Mouse (Mus musculus): Measurements from ENCODE around the gene Apoa2. TPM values are rescaled to one million over a fixed set of nuclear protein-coding genes. Genes with fewer than 3 reads are reported as not detected.
A peak's percentile ranks its signal among the peaks of the same experiment; 100 is the strongest.

Apoa2 gene
- 19.8 and 20.8 TPM in 2 replicates for polyA plus RNA-seq (2012; rRNA removed)

GRCm38 (mm10) chr1:171224857-171225256 is at the start of gene Apoa2:
TSS of gene Apoa2 (plus strand) at chr1:171225054.
- Histone ChIP-seq H3K4me3 (ENCODE audit: insufficient read depth, low read depth, low read length) (no peak within 1 kb of the TSS), H3K36me3 (ENCODE audit: control insufficient read depth, insufficient read depth, low read length) (no peaks in the 10 kb centered on the region), H3K4me1 (ENCODE audit: control insufficient read depth, insufficient read depth, low read length) (peaks cover 7% of the 10 kb centered on the region; the same call in 1 of the 2 replicates), H3K27me3 (replicated peaks; ENCODE audit: control insufficient read depth, insufficient read depth, low read length) (no peaks in the 10 kb centered on the region), H3K27ac (ENCODE audit: insufficient read depth, low read depth, low read length) (no peak within 1 kb of the TSS)
- WGBS = 74% methylated on average over 5 of the region's 5 CpGs
- no peak for DNase-seq
- TF ChIP-seq CTCF (conservative IDR thresholded peaks at IDR 0.05; ENCODE audit: insufficient read depth, insufficient read length, low read depth, low read length) = no peak
- no peak for TF ChIP-seq POLR2A (IDR thresholded peaks at IDR 0.05; ENCODE audit: low read depth, low read length)

GRCm38 (mm10) chr1:171179487-171180171 is 45.2 kb upstream of the Apoa2 start:
- Histone ChIP-seq H3K4me3 (ENCODE audit: insufficient read depth, low read depth, low read length) (no peak overlapping the region), H3K27ac (ENCODE audit: insufficient read depth, low read depth, low read length) (no peak overlapping the region), H3K36me3 (ENCODE audit: control insufficient read depth, insufficient read depth, low read length) (no peaks in the 10 kb centered on the region), H3K4me1 (ENCODE audit: control insufficient read depth, insufficient read depth, low read length) (no peaks in the 10 kb centered on the region; the same call in none of the 2 replicates), H3K27me3 (replicated peaks; ENCODE audit: control insufficient read depth, insufficient read depth, low read length) (no peaks in the 10 kb centered on the region)
- TF ChIP-seq POLR2A (IDR thresholded peaks at IDR 0.05; ENCODE audit: low read depth, low read length) (no peak), CTCF (conservative IDR thresholded peaks at IDR 0.05; ENCODE audit: insufficient read depth, insufficient read length, low read depth, low read length) (no peak)
- 65% methylated on average over 5 of the region's 5 CpGs for WGBS
- DNase-seq = peak; percentile 32

GRCm38 (mm10) chr1:171183025-171183424 is 41.8 kb upstream of the Apoa2 start:
- Histone ChIP-seq H3K27ac (ENCODE audit: insufficient read depth, low read depth, low read length) (no peak overlapping the region), H3K4me1 (ENCODE audit: control insufficient read depth, insufficient read depth, low read length) (no peaks in the 10 kb centered on the region; the same call in 1 of the 2 replicates), H3K4me3 (ENCODE audit: insufficient read depth, low read depth, low read length) (no peak overlapping the region), H3K27me3 (replicated peaks; ENCODE audit: control insufficient read depth, insufficient read depth, low read length) (no peaks in the 10 kb centered on the region), H3K36me3 (ENCODE audit: control insufficient read depth, insufficient read depth, low read length) (no peaks in the 10 kb centered on the region)
- DNase-seq = no peak
- 91% methylated on average over 3 of the region's 3 CpGs for WGBS
- TF ChIP-seq POLR2A (IDR thresholded peaks at IDR 0.05; ENCODE audit: low read depth, low read length) (no peak), CTCF (conservative IDR thresholded peaks at IDR 0.05; ENCODE audit: insufficient read depth, insufficient read length, low read depth, low read length) (no peak)

- peak; percentile 51 for DNase-seq
- no peak overlapping the region for H3K27ac ChIP-seq (ENCODE audit: insufficient read depth, low read depth, low read length)
- 59% methylated on average over 3 of the region's 3 CpGs for whole genome bisulfite sequencing
- no peaks in the 10 kb centered on the region for H3K36me3 ChIP-seq (ENCODE audit: control insufficient read depth, insufficient read depth, low read length)
- no peaks in the 10 kb centered on the region; the same call in 1 of the 2 replicates for H3K4me1 ChIP-seq (ENCODE audit: control insufficient read depth, insufficient read depth, low read length)
- no peak for TF ChIP-seq CTCF (conservative IDR thresholded peaks at IDR 0.05; ENCODE audit: insufficient read depth, insufficient read length, low read depth, low read length)
- TF ChIP-seq POLR2A (IDR thresholded peaks at IDR 0.05; ENCODE audit: low read depth, low read length) = no peak
- H3K4me3 ChIP-seq (ENCODE audit: insufficient read depth, low read depth, low read length) = no peak overlapping the region
- H3K27me3 ChIP-seq (replicated peaks; ENCODE audit: control insufficient read depth, insufficient read depth, low read length) = no peaks in the 10 kb centered on the region
Observed at GRCm38 (mm10) chr1:171183620-171184019, 41.2 kb upstream of the Apoa2 start.

- Histone ChIP-seq H3K4me3 (ENCODE audit: insufficient read depth, low read depth, low read length) (no peak overlapping the region), H3K27me3 (replicated peaks; ENCODE audit: control insufficient read depth, insufficient read depth, low read length) (no peaks in the 10 kb centered on the region), H3K36me3 (ENCODE audit: control insufficient read depth, insufficient read depth, low read length) (no peaks in the 10 kb centered on the region), H3K4me1 (ENCODE audit: control insufficient read depth, insufficient read depth, low read length) (peaks cover 2% of the 10 kb centered on the region), H3K27ac (ENCODE audit: insufficient read depth, low read depth, low read length) (peak overlapping the region; percentile 71; the same call in 1 of the 2 replicates)
- DNase-seq = peak; percentile 42
- no peak for TF ChIP-seq POLR2A (IDR thresholded peaks at IDR 0.05; ENCODE audit: low read depth, low read length)
- TF ChIP-seq CTCF (conservative IDR thresholded peaks at IDR 0.05; ENCODE audit: insufficient read depth, insufficient read length, low read depth, low read length) = 0 out of 2 replicates have a peak, but pooled peaks have one; percentile 23
- WGBS = 63% methylated on average over 7 of the region's 7 CpGs
Observed at GRCm38 (mm10) chr1:171184314-171184713, 40.5 kb upstream of the Apoa2 start.

GRCm38 (mm10) chr1:171185655-171186054 is 39.2 kb upstream of the Apoa2 start:
- Histone ChIP-seq H3K27ac (ENCODE audit: insufficient read depth, low read depth, low read length) (no peak overlapping the region), H3K27me3 (replicated peaks; ENCODE audit: control insufficient read depth, insufficient read depth, low read length) (no peaks in the 10 kb centered on the region), H3K36me3 (ENCODE audit: control insufficient read depth, insufficient read depth, low read length) (no peaks in the 10 kb centered on the region), H3K4me3 (ENCODE audit: insufficient read depth, low read depth, low read length) (no peak overlapping the region), H3K4me1 (ENCODE audit: control insufficient read depth, insufficient read depth, low read length) (peaks cover 2% of the 10 kb centered on the region)
- TF ChIP-seq CTCF (conservative IDR thresholded peaks at IDR 0.05; ENCODE audit: insufficient read depth, insufficient read length, low read depth, low read length) = no peak
- TF ChIP-seq POLR2A (IDR thresholded peaks at IDR 0.05; ENCODE audit: low read depth, low read length) = no peak
- DNase-seq = no peak
- 80% methylated on average over 8 of the region's 8 CpGs for WGBS

- Histone ChIP-seq H3K27me3 (replicated peaks; ENCODE audit: control insufficient read depth, insufficient read depth, low read length) (no peaks in the 10 kb centered on the region), H3K27ac (ENCODE audit: insufficient read depth, low read depth, low read length) (no peak overlapping the region), H3K4me1 (ENCODE audit: control insufficient read depth, insufficient read depth, low read length) (peaks cover 2% of the 10 kb centered on the region), H3K4me3 (ENCODE audit: insufficient read depth, low read depth, low read length) (no peak overlapping the region), H3K36me3 (ENCODE audit: control insufficient read depth, insufficient read depth, low read length) (no peaks in the 10 kb centered on the region)
- WGBS = 74% methylated on average over 13 of the region's 13 CpGs
- no peak for DNase-seq
- TF ChIP-seq CTCF (conservative IDR thresholded peaks at IDR 0.05; ENCODE audit: insufficient read depth, insufficient read length, low read depth, low read length) (no peak), POLR2A (IDR thresholded peaks at IDR 0.05; ENCODE audit: low read depth, low read length) (no peak)
Observed at GRCm38 (mm10) chr1:171187851-171188700, 36.8 kb upstream of the Apoa2 start.
